Mouse (Mus musculus) gastrocnemius, adult 8-10 months (tissue): ENCODE measurements around the gene Spata2. TPM values are rescaled to one million over a fixed set of nuclear protein-coding genes. Genes with fewer than 3 reads are reported as not detected.

Source experiments
- DNase-seq, 2 experiments: peaks; one replicate each; pipeline ENCODE4 v3.0.0; 2022; ENCODE audit warnings: low spot score in 2 of 2
- total RNA-seq, 4 experiments: library from RNA; stranded (reverse); gene quantifications; 2 replicates each; pipeline ENCODE4 v1.2.4; 2022

The Spata2 gene
- total RNA-seq, 4 experiments from 2014 or later = 19.9 to 22.6 (median 20.4) TPM

GRCm38 (mm10) chr2:167483081-167483826 is 9.4 kb downstream of the Spata2 start:
- DNase-seq = no peak

DNA sequence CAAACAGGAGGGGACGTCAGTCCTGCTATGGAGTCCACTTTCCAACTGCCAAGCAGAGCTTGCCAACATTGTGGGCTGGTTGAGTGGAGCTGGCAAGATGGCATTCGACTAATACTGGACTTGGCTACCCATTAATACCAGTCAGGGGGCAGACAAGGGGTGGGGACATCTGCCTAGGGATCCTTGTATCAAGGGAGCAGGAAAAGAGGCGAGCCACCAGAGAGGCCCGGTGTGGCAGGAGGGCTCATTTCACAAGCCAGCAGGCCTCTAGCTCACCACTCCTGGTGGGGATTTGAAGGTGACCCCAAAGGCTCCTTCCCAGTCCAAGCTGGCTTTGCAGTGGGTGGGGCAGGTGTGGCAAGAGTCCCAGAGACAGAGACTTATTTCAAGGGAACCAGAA is 10.0 kb downstream of the Spata2 start:
- no peak for DNase-seq

GRCm38 (mm10) chr2:167479501-167479900 is 13.2 kb downstream of the Spata2 start:
- no peak for DNase-seq

DNA sequence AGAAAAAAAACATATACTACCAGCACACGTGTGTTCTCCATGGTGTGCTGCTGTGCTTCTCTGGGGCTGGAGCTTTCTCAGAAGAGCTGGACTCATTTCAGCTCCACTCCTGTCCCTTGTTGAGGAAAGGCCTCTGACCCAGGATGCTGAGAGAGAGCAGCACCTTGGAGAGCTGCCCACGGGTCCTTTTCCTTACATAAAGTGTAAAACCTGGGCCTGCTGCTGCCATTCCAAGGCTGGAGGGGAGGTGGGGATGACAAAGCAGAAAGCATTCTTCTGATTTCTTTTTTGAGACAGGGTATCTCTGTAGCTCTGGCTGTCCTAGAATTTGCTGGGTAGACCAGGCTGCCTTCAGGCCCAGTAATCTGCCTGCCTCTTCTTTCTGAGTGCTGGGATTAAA is 14.6 kb downstream of the Spata2 start:
- no peak for DNase-seq

DNA sequence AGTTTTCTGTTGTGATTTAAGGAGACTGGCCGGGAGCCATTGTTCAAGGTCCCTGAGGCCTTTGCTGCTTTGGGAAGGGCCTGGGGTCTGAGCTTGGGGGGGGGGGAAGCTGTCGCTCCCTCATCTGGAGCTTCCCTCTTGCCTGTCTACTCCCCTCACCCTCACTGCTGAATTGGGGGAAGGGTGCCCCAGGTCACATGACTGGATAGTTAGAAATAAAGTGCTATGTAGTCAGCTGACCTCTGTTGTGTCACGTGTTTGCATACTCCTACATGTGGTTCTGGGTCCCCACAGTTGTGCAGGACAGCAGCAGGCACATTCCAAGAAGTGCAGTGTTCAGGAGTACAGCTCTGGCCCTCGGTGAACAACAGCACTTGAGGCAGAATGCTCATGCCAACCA is 15.9 kb downstream of the Spata2 start:
- no peak for DNase-seq

DNA sequence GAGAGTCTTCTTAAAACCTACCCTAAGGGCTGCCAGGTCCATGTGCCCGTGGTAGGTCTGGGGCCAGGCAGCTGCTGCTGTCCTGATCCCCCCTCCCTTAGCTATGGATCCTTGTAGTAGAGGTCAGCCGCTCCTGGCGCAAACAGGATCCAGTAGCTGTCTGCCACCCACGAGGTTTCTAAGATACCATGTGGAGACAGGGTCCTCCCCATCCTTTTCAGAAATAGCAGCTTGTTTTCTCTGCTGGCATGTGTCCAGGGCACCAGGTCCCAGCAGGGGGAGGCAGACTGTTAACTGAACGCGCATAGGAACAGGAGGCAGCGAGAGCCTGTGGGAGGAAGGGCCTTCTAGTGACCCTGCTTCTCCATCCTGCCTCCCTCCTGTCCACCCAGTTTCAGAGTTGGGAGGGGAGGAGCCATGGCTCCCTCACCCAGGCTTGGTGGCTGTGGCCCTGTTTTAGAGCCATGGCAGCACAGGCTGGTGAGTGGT is 16.4 kb downstream of the Spata2 start:
- peak in 1 of 2 experiments; percentile 43 for DNase-seq

- no peak for DNase-seq
Observed at GRCm38 (mm10) chr2:167475596-167475995, 17.1 kb downstream of the Spata2 start.

DNA sequence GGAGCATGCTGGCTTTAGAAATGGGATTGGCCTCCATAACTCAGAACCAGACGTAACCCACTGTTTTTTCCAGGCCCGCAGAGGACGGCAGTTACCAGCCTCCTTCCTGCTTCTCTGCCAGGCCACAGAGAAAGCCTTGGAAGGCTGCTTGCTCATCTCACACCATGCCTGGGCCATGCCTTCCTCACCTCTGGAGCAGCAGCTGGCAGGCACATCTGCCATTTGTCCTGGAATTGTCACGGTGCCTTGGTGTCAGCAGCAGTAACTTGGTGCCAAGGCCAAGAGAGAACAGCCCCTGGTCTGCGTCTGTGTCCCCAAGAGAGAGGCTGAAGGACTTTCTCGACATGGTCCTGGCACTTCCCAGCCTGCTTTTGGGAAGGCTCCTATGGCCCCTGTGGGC is 18.5 kb downstream of the Spata2 start:
- no peak for DNase-seq

GRCm38 (mm10) chr2:167471585-167471984 is 21.1 kb downstream of the Spata2 start:
- DNase-seq = peak in 1 of 2 experiments; percentile 57

DNA sequence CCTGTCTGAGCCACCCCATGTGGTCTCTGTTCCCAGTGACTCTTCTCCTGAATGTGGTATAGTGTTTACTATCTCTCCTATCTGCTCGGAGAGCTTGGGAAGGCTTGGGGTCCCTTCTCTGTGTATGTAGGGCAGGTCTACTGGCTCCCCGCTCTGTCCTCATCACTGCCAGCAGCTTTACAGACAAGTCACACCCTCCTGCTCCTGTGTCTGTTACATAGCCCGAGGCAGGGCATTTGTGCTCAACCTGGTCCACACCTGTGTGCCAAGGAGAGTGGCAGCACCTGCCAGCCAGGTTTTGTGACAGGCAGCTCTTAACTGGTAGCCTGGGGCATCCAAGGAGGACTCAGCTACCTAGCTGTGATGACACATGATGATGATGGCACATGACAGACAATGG is 22.1 kb downstream of the Spata2 start:
- no peak for DNase-seq

GRCm38 (mm10) chr2:167468444-167468843 is 24.2 kb downstream of the Spata2 start:
- no peak for DNase-seq

DNA sequence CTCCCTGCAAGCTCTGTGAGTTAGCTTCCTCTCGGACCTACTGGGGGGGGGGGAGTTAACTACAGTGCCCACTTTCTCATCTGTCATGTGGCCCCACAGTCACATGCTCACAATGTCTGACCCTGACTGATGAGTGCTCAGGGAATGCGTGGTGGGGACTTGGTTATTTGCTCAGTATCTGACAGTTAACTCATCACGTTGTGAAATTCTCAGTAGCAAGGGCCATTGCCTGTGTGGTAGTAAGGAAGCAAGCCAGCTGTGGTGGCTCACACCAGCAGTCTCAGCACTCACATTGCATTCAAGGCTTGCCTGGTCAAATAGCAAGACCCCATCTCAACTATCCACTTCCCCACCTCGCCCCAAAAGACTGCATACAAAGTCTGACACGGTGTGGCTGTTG is 25.5 kb downstream of the Spata2 start:
- DNase-seq = no peak

GRCm38 (mm10) chr2:167465951-167466350 is 26.7 kb downstream of the Spata2 start:
- DNase-seq = peak in 1 of 2 experiments; percentile 37

DNA sequence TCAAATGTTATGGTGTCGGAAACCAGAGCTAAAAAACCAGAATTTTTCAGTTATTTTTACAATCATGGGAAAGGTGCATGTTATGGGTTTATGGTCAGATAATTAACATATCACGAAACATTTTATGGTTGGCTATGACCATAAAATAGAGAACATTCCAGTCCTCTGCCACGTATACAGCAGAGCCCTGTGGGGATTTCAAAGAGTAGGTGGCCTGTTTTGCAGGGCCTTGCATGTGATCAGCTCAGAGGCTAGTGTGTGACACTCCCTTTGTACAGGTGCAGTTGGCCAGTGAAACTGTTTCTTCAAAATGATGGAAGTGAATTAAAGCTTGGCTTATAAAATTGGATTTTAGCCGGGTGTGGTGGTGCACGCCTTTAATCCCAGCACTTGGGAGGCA is 28.9 kb downstream of the Spata2 start:
- no peak for DNase-seq

GRCm38 (mm10) chr2:167462954-167463353 is 29.7 kb downstream of the Spata2 start:
- peak in 1 of 2 experiments; percentile 41 for DNase-seq

DNA sequence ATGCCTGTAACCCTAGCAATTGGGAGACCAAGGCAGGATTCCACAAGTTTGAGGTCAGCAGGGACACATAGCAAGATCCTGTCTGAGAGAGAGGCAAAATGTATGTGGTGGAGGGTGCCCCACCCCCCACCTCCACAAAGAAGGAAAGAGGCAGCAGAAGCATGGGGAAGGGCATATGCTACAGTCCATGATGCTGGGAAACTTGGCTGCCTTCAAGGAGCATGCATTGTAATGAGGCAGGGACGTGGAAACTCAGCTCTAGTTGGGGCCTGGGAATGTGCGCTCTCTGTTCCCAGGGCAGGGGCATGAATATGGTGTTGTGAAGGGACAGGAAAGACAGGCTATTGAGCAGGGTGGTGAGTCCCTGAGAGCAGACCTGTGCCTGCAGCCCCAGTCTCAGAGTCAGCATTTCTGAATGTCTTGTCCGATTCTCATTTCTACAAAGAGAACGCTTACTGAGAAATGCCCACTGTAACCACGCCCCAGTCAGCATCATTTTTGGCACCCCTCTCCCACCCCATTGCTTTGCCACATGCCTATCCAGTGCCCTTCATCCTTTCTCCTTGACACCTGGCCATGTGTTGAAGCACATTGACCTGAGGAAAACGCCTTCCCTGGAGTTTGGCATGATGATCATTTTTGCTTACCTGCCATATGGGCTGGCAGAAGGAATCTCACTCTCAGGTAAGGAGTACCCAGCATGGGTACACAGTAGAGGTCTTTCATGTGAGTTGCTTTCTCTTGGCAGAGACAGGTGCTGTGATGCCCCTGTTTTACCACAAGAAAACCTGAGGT is 33.4 kb downstream of the Spata2 start:
- no peak for DNase-seq

DNA sequence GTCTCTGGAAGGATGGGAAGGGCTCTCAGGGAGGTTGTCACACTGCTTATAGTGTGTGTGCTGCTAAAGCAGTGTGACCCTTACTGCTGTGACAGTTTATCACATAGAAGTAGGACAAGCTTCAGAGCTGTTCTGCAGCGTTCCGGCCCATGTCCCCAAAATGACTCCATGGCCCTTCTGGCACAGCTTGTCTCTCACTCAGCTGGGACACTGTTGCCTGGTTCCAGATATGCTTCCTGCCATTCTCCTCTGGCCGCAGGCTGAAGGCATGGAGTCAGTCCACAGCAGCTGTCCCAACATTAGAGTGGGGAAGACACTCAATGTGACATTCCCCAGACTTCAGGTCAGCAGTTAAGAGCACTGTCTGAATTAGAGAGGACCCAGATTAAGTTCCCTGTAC is 34.1 kb downstream of the Spata2 start:
- DNase-seq = no peak

DNA sequence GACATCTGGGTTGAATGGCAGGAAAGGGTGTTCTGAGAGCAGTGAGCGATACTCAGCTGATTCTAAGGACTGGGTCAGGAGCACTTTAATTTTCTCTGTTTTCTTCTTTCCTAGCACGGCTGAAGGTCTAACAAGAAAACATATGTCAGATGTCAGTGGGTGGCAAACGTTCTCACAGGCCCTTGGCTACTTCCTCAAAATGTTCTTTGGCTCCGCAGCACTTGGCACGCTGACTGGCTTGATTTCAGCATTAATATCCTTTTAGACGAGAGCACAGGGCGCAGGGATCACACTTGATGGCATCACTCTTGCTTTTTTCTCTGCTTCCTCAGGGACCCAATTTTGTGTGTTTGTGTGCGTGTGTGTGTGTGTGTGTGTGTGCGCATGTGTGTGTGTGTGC is 35.5 kb downstream of the Spata2 start:
- no peak for DNase-seq

DNA sequence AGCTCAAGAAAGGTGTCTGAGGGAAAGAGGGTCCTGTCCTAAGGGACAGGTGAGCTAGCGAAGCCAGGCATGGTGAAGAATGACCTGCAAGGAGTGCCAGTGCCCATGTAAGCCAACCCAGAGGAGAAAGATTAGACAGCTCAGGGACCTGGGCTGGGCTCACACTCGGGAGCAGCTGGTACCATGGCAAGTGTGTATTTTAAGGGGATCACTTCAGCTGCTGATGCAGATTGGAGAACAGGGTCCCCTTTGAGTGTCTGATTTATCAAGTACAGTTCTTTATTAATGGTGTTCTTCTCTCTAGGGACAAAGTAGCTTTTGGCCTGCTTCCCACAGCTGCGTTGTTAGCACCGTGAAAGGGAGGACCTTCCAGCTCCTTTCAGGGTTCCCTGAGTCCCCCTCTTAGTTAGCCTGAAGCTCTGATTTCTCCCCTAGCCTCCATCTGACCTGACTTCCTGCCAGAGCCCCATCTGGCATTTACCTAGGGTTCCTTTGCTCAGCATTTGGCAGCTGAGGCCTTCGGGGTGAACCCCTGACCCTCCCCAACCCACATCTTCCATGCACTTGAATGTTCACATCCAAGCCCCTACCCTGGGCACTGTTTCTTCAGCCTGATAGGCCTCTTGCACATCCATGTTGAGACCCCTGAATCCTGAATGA is 36.2 kb downstream of the Spata2 start:
- no peak for DNase-seq

- DNase-seq = no peak
Observed at GRCm38 (mm10) chr2:167453814-167454213, 38.9 kb downstream of the Spata2 start.

DNA sequence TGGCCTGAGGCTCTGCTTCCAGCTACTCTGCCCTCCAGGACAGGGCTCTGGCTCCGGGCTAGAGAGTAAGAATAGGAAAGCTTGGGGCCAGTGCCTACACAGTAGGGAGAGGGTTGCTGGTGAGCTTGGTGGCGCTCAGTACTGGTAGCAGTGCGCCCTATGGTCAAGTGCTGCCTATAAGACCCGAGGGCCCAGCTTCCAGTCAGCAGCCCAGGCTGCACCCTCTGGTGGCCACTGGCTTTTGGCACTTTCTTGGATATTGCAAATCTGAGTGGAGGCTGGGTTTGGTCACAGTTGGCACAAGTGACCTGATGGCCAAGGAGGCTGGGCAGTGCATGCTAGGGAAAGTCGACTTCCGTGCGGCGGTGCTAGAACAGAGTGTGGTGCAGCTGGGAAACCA is 42.0 kb downstream of the Spata2 start:
- DNase-seq = no peak
